Mouse (Mus musculus): ENCODE data around the gene Plaur. TPM values are rescaled to one million over a fixed set of nuclear protein-coding genes. Genes with fewer than 3 reads are reported as not detected.
A peak's percentile ranks its signal among the peaks of the same experiment; 100 is the strongest.
"Not testable (repeated sequence)": the region's sequence is repeated elsewhere in the genome, so short reads cannot be mapped to it uniquely, and the experiment has no call there.

The Plaur gene
- polyA plus RNA-seq, 1 experiment, result 2.1 TPM

DNA sequence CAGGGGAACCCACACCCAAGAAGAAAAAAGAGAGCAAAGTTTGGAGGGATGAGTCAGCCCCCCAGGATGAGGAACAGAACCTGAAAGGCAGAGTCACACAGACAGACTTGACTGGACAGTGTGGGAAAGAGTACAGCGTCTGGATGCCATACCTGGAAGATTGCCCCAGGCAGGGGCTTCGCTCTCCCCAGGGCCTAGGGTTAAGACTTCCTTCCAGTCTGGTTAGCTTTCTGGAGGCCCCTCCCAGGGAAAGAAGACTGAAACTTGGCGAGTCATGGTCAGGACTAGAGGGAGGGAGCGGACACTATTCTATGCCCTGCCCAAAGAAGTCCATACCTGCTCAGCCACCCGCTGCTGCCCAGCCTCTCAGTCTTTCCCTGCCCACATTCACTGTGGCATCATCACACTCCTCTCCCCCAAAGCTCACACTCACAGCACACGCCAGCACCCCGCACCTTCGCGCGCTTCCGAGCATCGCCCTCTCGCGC is 18.7 kb downstream of the Plaur start:
- TF ChIP-seq CTCF (IDR thresholded peaks at IDR 0.05; ENCODE audit: borderline replicate concordance, extremely low read depth, insufficient read depth, insufficient read length) (no peak), POLR2A (IDR thresholded peaks at IDR 0.05; ENCODE audit: borderline replicate concordance, extremely low read depth, insufficient read depth, insufficient read length, poor library complexity, severe bottlenecking) (no peak)
- no peak for DNase-seq (ENCODE audit: low read depth)

DNA sequence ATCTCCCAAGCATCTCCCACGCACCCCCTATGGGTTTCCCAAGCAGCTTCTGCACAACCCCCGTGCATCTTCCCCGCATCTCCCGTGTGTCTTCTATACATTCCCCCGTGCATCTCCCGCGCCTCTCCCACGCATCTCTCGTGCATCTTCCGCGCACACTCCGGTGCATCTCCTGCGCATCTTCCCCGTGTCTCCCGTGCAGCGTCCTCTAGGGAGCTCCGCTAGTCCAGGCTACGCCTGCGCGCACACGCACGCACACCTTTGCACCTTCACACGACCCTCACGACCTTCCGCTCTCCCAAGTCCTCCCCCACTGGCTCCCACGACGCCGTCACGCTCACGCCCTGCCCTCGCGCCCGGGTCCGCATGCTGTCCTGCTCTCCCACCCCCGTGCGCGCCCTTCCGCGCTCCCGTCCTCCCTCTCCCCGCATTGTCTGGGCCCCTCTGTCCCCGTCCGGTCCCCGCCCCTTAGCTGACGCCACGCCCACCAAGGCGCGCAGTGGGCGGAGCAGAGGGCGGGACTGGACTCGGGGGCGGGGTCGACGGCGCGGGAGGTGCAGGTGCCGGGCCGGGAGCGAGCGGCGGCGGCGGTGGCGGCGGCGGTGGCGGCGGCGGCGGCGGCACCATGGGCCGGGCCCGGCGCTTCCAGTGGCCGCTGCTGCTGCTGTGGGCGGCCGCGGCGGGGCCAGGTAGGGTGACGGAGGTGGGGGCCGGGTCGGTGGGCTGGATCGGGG is 19.4 kb downstream of the Plaur start, which contains the start of gene Cadm4:
TSS of gene Cadm4 (plus strand) at position 550 of the 734 bp plus-strand sequence.
- DNase-seq (ENCODE audit: low read depth), result peak; percentile 96
- TF ChIP-seq CTCF (IDR thresholded peaks at IDR 0.05; ENCODE audit: borderline replicate concordance, extremely low read depth, insufficient read depth, insufficient read length) (no peak), POLR2A (IDR thresholded peaks at IDR 0.05; ENCODE audit: borderline replicate concordance, extremely low read depth, insufficient read depth, insufficient read length, poor library complexity, severe bottlenecking) (peak; percentile 82)

DNA sequence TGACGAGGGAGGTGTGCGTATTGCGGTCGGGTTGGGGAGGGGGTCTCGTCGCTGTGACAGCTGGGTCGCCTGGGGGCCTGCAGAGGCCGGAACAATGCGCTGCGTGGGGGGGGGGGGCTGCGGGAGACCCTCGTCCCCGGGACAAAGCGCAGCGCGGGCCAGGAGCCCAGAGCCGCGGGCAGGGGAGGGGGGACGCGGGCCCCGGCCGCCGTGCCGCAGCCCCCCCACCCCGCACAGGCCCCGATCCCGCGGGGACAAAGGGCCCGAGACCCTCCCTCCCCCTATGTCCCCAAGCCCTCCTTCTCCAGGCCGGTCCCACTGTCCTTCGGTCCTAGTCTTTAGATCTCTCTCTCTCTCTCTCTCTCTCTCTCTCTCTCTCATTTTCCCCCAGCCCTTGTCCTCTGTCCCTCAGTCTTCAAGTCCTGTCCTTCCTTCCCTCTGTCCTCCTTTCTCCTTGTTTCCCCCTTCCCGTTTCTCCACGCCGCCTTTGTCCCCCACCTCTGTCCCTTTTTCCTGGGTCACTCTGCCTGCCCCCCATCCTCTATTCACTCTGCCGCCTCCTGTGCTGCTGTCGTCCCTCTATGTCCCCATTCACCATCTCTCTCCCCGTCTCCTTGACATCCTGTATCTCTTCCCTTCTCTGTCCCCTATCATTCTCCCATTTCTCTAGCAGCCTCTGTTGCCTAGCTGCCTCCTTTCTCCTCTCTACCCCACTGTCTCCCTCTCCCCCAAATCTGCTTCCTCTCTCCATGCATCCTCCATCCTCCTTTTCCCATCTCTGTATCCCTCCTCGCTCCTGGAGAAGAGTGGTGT is 20.1 kb downstream of the Plaur start:
- TF ChIP-seq CTCF (IDR thresholded peaks at IDR 0.05; ENCODE audit: borderline replicate concordance, extremely low read depth, insufficient read depth, insufficient read length) (no peak), POLR2A (IDR thresholded peaks at IDR 0.05; ENCODE audit: borderline replicate concordance, extremely low read depth, insufficient read depth, insufficient read length, poor library complexity, severe bottlenecking) (no peak)
- peak; percentile 28 for DNase-seq (ENCODE audit: low read depth)

DNA sequence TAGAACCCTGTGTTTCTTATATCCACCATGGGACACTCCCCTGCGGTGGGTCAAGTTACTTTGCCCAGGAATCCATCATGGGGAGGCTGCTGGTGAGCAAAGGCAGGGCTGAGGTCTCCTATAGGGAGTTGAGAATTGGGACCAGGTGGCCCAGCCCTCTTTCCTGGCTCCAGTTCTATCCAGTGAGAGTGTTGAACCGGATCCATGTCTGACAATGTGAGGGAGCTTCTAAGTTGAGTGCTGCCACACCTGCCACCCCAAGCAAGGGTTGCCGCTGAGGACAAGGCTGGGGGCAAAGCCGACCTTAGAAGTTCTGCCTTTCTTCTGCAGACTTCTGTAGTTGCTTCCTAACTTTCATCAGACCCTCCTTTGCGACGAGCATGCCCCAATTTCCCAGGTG is 21.0 kb downstream of the Plaur start:
- DNase-seq (ENCODE audit: low read depth), result not testable (repeated sequence)

DNA sequence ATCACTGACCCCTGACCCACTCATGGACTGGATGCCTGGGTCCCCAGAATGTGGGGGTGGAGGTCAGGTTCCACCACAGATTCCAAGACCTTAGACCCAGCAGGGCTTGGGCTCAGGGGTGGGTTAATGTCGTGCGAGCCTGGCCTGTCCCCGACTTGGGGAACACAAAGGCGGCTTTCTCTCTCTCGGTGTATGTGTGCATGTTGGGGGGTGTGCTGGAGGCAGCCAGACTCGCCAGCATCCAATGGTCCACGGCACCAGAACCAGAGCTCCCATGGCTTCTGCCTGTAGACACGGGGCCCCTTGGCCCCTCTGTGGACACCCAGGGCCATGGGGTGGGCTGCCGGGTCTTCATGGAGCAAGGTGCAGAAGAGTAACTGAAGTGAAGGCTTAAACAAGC is 23.2 kb downstream of the Plaur start:
- DNase-seq (ENCODE audit: low read depth), result no peak
- TF ChIP-seq CTCF (IDR thresholded peaks at IDR 0.05; ENCODE audit: borderline replicate concordance, extremely low read depth, insufficient read depth, insufficient read length), result no peak
- no peak for TF ChIP-seq POLR2A (IDR thresholded peaks at IDR 0.05; ENCODE audit: borderline replicate concordance, extremely low read depth, insufficient read depth, insufficient read length, poor library complexity, severe bottlenecking)

DNA sequence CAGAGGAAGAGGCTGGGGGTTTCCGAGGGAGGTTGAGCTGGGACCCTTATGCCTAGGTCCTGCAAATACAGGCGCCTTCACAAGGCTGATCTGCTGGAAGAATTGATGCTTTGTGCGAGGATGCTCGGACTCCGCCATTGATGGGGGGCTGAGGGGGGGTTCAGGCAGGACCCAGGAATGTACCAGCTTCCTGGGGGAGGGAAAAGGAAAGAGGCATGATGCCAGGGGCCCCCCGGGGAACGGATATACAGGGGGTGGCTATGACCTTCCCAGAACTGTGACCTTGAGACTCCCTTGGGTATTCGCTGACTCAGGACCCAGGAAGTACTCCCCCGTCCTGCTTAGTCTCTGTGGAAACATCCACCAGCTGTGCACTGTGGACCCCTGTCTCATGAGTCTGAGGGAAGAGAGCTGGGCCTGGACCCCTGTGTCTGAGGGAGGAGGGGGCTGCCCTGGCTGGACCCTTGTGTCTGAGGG is 24.4 kb downstream of the Plaur start:
- DNase-seq (ENCODE audit: low read depth), result peak; percentile 72
- peak; percentile 13; the same call in 1 of the 2 replicates for TF ChIP-seq POLR2A (IDR thresholded peaks at IDR 0.05; ENCODE audit: borderline replicate concordance, extremely low read depth, insufficient read depth, insufficient read length, poor library complexity, severe bottlenecking)
- no peak for TF ChIP-seq CTCF (IDR thresholded peaks at IDR 0.05; ENCODE audit: borderline replicate concordance, extremely low read depth, insufficient read depth, insufficient read length)

DNA sequence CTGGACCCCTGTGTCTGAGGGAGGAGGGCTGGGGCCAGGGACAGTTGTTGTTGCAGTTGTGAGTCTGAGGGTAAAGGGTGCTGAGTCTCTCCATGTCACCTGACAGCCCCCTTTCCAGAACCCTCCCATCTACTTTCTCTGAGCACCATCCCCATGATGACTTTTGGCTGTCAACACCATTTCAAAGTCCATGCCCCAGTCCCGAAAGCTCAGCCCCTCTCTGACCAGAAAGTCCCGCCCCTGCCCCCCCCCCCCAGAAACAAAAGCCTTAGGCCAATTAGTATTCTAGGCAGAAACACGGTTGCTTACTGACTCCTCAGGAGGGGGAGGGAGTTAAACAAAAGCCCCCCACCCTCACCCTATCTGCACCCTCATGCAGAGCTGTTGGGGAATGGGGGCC is 25.1 kb downstream of the Plaur start:
- TF ChIP-seq CTCF (IDR thresholded peaks at IDR 0.05; ENCODE audit: borderline replicate concordance, extremely low read depth, insufficient read depth, insufficient read length) (no peak), POLR2A (IDR thresholded peaks at IDR 0.05; ENCODE audit: borderline replicate concordance, extremely low read depth, insufficient read depth, insufficient read length, poor library complexity, severe bottlenecking) (no peak)
- DNase-seq (ENCODE audit: low read depth), result no peak

DNA sequence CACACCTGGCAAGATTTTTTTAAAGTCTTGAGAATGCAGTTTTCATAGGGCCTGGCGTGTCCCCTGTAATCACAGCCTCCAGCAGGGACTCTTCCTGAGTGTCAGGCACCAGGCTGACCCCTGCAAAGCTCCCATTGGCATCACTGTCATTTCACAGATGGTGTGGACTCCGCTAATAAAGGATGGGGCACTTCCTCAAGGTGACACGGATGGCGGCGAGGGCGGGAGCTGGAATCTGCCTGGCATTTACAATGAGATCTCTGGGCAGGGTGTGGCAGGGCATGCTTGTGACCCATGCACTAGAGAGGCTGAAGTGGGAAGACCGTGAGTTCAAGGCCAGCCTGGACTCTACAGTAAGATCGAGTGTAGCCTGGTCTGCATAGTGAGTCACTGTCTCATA is 26.0 kb downstream of the Plaur start:
- TF ChIP-seq POLR2A (IDR thresholded peaks at IDR 0.05; ENCODE audit: borderline replicate concordance, extremely low read depth, insufficient read depth, insufficient read length, poor library complexity, severe bottlenecking) (no peak), CTCF (IDR thresholded peaks at IDR 0.05; ENCODE audit: borderline replicate concordance, extremely low read depth, insufficient read depth, insufficient read length) (no peak)
- no peak for DNase-seq (ENCODE audit: low read depth)

DNA sequence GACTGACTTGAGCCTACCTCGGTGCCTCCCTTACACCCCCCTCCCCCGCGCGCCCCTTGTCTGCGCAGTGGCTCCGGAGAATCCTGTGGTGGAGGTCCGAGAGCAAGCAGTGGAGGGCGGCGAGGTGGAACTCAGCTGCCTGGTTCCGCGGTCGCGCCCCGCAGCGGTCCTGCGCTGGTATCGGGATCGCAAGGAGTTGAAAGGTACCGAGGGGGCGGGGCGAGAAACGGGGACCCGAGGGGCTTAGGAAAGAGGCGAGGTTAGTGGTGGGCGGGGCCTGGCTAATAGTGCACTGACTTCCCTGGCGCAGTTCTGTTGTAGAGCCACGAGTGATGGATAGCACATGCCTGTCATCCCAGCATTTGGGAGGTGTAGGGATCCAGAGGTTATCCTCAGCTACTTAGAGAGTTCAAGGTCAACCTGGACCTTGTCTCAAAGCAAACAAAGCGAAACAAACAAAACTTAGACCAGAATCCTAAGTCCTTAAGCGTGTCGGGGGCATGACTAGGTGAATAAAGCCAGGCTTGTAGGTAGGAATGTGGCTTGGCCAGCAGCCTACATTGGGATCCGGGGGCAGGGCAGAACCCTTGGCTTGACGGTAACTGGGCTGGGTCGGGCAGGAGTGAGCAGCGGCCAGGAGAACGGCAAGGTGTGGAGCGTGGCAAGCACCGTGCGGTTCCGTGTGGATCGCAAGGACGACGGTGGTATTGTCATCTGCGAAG is 37.7 kb downstream of the Plaur start:
- TF ChIP-seq CTCF (IDR thresholded peaks at IDR 0.05; ENCODE audit: borderline replicate concordance, extremely low read depth, insufficient read depth, insufficient read length) (no peak), POLR2A (IDR thresholded peaks at IDR 0.05; ENCODE audit: borderline replicate concordance, extremely low read depth, insufficient read depth, insufficient read length, poor library complexity, severe bottlenecking) (no peak)
- DNase-seq (ENCODE audit: low read depth), result no peak

DNA sequence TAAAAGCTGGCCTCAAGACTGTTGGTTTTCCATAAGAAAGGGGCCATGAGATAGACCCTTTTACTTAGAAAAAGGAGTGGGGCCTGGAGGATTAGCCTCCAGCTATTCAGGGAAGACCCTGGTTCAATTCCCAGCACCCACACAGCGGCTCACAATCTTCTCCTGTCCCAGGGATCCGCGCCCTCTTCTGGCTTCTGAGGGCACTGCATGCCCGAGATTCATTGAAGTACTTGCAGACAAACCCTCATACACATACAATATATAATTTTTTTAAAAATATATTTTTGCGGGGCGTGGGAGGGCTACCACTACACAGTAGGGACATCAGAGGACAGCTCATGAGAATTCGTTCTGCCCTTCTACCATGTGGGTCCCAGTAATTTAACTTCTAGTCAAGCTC is 38.6 kb downstream of the Plaur start:
- DNase-seq (ENCODE audit: low read depth), result no peak
- no peak for TF ChIP-seq POLR2A (IDR thresholded peaks at IDR 0.05; ENCODE audit: borderline replicate concordance, extremely low read depth, insufficient read depth, insufficient read length, poor library complexity, severe bottlenecking)
- TF ChIP-seq CTCF (IDR thresholded peaks at IDR 0.05; ENCODE audit: borderline replicate concordance, extremely low read depth, insufficient read depth, insufficient read length), result peak; percentile 57; the same call in 1 of the 2 replicates

DNA sequence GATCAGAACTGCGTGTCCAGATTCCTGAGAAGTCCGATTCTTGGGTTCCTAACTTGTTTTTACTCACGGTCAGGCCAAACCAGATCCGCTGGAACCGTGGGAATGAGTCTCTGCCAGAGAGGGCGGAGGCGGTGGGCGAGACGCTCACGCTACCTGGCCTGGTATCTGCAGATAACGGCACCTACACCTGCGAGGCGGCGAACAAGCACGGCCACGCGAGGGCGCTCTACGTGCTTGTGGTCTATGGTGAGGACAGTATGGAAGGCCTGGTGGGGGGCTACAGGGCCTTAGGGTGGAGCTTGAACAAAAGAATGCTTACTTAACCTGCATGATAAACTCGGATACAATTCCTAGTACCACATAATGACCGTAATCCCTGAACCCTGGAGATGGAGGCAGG is 39.2 kb downstream of the Plaur start:
- TF ChIP-seq CTCF (IDR thresholded peaks at IDR 0.05; ENCODE audit: borderline replicate concordance, extremely low read depth, insufficient read depth, insufficient read length), result peak; percentile 30; the same call in 1 of the 2 replicates
- TF ChIP-seq POLR2A (IDR thresholded peaks at IDR 0.05; ENCODE audit: borderline replicate concordance, extremely low read depth, insufficient read depth, insufficient read length, poor library complexity, severe bottlenecking), result no peak
- no peak for DNase-seq (ENCODE audit: low read depth)

All from brain, embryonic 14.5 days (tissue).